Mouse (Mus musculus): ENCODE data around the gene Eomes. TPM values are rescaled to one million over a fixed set of nuclear protein-coding genes. Genes with fewer than 3 reads are reported as not detected.

The Eomes gene
- polyA plus RNA-seq, 1 experiment: 6.0 TPM

DNA sequence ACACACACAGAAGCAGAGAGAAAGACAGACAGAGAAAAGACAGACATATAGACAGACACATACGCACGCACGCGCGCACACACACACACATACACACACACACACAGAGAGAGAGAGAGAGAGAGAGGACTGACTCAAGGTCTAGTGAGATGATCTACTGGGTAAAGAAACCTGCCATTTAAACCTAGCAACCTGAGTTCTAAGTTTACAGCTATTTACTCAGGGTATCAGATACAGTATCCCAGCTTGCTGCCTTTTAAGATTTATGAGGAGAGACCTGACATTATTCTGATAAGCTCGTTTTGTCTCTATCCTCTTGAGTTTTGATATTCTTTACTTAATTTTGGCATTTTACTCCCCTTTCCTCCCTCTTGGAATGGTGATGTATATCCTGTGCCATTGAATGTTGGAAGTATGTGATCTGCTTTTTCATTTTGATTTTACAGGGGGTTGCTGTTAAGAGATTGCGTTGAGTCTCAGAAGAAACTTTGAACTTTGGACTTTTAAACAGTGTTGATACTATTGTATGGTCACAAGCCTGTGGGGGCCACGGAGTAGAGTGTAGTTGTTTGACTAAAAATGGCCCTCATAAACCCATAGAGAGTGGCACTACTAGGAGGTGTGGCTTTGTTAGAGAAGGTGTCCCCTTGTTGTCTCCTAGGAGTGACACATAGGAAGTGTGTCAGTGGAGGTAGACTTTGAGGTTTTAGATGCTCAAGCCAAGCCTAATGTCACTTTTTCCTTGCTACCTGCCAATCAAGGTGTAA, 15.1 kb downstream of the Eomes start:
- Histone ChIP-seq H3K27me3 (ENCODE audit: control insufficient read depth, insufficient read depth, low read length) (peaks cover 2% of the 10 kb centered on the region), H3K27ac (ENCODE audit: insufficient read depth, low read length) (no peak overlapping the region), H3K4me1 (ENCODE audit: control insufficient read depth, insufficient read depth, insufficient read length) (peaks cover 5% of the 10 kb centered on the region), H3K36me3 (ENCODE audit: control insufficient read depth, insufficient read depth, low read length) (no peaks in the 10 kb centered on the region), H3K4me3 (ENCODE audit: extremely low read depth, insufficient read depth, insufficient read length) (no peak overlapping the region)
- WGBS: 87% methylated on average over 8 of the region's 8 CpGs
- DNase-seq (ENCODE audit: low read depth in 1 of 2, low spot score in 2 of 2): no peak
- TF ChIP-seq CTCF (IDR thresholded peaks at IDR 0.05; ENCODE audit: extremely low read depth, insufficient read depth, insufficient read length, insufficient replicate concordance): no peak
- no peak for TF ChIP-seq POLR2A (IDR thresholded peaks at IDR 0.05; ENCODE audit: low read depth, low read length)

DNA sequence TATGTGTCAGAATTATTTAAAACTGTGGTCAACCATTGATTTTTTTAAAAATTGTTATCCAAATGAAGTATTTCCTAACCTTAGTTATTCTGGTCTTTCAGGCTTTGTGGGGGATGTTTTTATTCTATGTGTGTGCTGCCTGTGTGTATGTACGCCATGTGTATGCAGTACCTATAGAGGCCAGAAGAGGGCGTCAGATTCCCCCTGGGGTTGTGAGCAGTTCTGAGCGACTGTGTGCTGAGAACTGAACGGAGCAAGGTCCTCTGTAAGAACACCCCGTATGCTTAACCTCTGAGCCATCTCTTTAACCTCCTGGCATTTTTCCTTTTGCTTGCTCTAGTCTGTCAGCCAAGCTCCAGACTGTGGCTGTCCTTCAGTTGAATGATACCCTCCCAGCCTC, 16.1 kb downstream of the Eomes start:
- H3K36me3 ChIP-seq (ENCODE audit: control insufficient read depth, insufficient read depth, low read length): no peaks in the 10 kb centered on the region
- H3K27ac ChIP-seq (ENCODE audit: insufficient read depth, low read length): no peak overlapping the region
- no peak for DNase-seq (ENCODE audit: low read depth in 1 of 2, low spot score in 2 of 2)
- H3K27me3 ChIP-seq (ENCODE audit: control insufficient read depth, insufficient read depth, low read length): peaks cover 2% of the 10 kb centered on the region
- no peak overlapping the region for H3K4me3 ChIP-seq (ENCODE audit: extremely low read depth, insufficient read depth, insufficient read length)
- TF ChIP-seq POLR2A (IDR thresholded peaks at IDR 0.05; ENCODE audit: low read depth, low read length) (no peak), CTCF (IDR thresholded peaks at IDR 0.05; ENCODE audit: extremely low read depth, insufficient read depth, insufficient read length, insufficient replicate concordance) (no peak)
- H3K4me1 ChIP-seq (ENCODE audit: control insufficient read depth, insufficient read depth, insufficient read length): peaks cover 2% of the 10 kb centered on the region; the same call in 1 of the 2 replicates
- WGBS: 96% methylated on average over 5 of the region's 5 CpGs

DNA sequence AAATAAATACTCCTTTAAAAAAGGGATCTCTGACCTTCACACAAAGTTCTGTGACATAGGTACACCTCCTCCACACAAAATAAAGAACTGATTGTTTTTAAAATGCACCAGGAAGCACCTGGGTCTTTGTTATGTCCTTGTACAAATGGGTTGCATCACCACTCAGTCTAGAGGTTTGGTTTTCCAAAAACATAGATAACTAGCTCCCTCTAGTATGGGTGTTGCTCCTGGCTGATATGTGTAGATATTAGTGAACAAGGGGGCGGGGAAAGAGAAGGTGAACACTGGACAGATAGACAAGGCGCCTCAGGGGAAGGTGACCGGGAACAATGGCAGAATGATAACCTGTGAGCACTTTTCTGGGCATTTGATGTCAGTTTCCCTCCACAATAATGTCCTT, 17.9 kb downstream of the Eomes start:
- no peaks in the 10 kb centered on the region; the same call in 1 of the 2 replicates for H3K27me3 ChIP-seq (ENCODE audit: control insufficient read depth, insufficient read depth, low read length)
- WGBS: 88% methylated on average over 3 of the region's 3 CpGs
- H3K27ac ChIP-seq (ENCODE audit: insufficient read depth, low read length): no peak overlapping the region
- no peaks in the 10 kb centered on the region for H3K4me1 ChIP-seq (ENCODE audit: control insufficient read depth, insufficient read depth, insufficient read length)
- DNase-seq (ENCODE audit: low read depth in 1 of 2, low spot score in 2 of 2): no peak
- H3K4me3 ChIP-seq (ENCODE audit: extremely low read depth, insufficient read depth, insufficient read length): no peak overlapping the region
- TF ChIP-seq CTCF (IDR thresholded peaks at IDR 0.05; ENCODE audit: extremely low read depth, insufficient read depth, insufficient read length, insufficient replicate concordance) (no peak), POLR2A (IDR thresholded peaks at IDR 0.05; ENCODE audit: low read depth, low read length) (no peak)
- H3K36me3 ChIP-seq (ENCODE audit: control insufficient read depth, insufficient read depth, low read length): no peaks in the 10 kb centered on the region

DNA sequence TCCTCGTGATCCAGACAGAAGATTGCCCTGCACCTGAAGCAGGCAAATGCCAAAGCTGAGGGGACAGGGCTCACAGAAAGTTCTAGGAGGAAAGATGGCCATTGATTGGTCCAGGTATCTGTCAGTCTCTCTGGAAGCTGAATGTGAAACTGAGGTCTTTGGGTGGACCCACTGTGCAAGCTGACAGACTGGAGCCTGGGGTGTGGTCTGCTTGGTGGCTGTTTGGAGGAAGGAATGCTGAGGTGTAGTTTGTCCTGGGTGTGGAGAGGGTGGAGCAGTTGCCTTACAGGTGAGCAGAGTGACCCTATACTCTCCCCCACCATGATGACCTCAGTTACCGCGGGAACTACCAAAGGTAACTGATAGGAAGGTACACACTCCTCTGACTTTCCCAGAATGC, 18.9 kb downstream of the Eomes start:
- no peak for DNase-seq (ENCODE audit: low read depth in 1 of 2, low spot score in 2 of 2)
- no peaks in the 10 kb centered on the region for H3K4me1 ChIP-seq (ENCODE audit: control insufficient read depth, insufficient read depth, insufficient read length)
- no peak overlapping the region for H3K27ac ChIP-seq (ENCODE audit: insufficient read depth, low read length)
- WGBS: 88% methylated on average over 3 of the region's 3 CpGs
- no peaks in the 10 kb centered on the region for H3K36me3 ChIP-seq (ENCODE audit: control insufficient read depth, insufficient read depth, low read length)
- TF ChIP-seq CTCF (IDR thresholded peaks at IDR 0.05; ENCODE audit: extremely low read depth, insufficient read depth, insufficient read length, insufficient replicate concordance) (no peak), POLR2A (IDR thresholded peaks at IDR 0.05; ENCODE audit: low read depth, low read length) (no peak)
- H3K4me3 ChIP-seq (ENCODE audit: extremely low read depth, insufficient read depth, insufficient read length): no peak overlapping the region
- no peaks in the 10 kb centered on the region; the same call in 1 of the 2 replicates for H3K27me3 ChIP-seq (ENCODE audit: control insufficient read depth, insufficient read depth, low read length)

DNA sequence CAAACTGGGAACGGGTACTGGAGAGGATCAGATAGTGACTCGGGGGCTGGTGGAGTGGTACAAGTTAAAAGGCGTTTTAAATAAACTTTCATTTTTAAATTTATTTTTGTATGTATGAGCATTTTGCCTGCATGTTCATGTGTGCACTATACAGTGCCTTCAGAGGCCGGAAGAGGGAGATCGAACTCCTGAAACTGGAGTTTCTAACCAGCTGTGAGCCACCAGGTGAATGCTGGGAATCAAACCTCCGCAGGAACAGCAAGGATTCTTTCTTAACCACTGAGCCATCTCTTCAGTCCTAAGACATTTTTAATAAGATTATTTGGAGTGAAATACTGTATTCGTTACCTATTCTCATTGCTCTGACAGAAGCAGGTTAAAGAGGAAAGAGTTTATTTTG, 20.0 kb downstream of the Eomes start:
- no peaks in the 10 kb centered on the region for H3K36me3 ChIP-seq (ENCODE audit: control insufficient read depth, insufficient read depth, low read length)
- H3K4me3 ChIP-seq (ENCODE audit: extremely low read depth, insufficient read depth, insufficient read length): no peak overlapping the region
- TF ChIP-seq CTCF (IDR thresholded peaks at IDR 0.05; ENCODE audit: extremely low read depth, insufficient read depth, insufficient read length, insufficient replicate concordance) (no peak), POLR2A (IDR thresholded peaks at IDR 0.05; ENCODE audit: low read depth, low read length) (no peak)
- no peak overlapping the region for H3K27ac ChIP-seq (ENCODE audit: insufficient read depth, low read length)
- no peak for DNase-seq (ENCODE audit: low read depth in 1 of 2, low spot score in 2 of 2)
- no peaks in the 10 kb centered on the region; the same call in 1 of the 2 replicates for H3K27me3 ChIP-seq (ENCODE audit: control insufficient read depth, insufficient read depth, low read length)
- H3K4me1 ChIP-seq (ENCODE audit: control insufficient read depth, insufficient read depth, insufficient read length): no peaks in the 10 kb centered on the region
- 73% methylated on average over 7 of the region's 7 CpGs for WGBS

DNA sequence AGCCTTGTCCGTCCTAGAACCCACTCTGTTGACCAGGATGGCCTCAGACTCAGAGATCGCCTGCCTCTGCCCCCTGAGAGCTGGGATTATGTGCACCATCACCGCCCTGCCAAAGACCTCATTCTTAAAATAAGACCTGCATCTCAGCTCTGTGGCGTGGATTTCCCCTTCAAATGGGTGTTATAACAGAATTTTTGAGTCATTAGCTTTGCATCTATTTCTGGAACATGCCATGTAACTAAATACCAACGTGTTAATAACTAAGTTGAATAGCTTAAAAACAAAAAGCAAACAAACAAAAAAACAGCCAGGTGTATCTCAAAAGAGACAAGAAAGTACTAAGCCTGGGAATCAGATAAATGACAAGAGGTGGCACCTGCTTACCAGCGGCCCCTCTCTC, 23.0 kb downstream of the Eomes start:
- no peaks in the 10 kb centered on the region; the same call in 1 of the 2 replicates for H3K4me1 ChIP-seq (ENCODE audit: control insufficient read depth, insufficient read depth, insufficient read length)
- DNase-seq (ENCODE audit: low read depth in 1 of 2, low spot score in 2 of 2): no peak
- H3K36me3 ChIP-seq (ENCODE audit: control insufficient read depth, insufficient read depth, low read length): no peaks in the 10 kb centered on the region
- H3K4me3 ChIP-seq (ENCODE audit: extremely low read depth, insufficient read depth, insufficient read length): no peak overlapping the region
- H3K27me3 ChIP-seq (ENCODE audit: control insufficient read depth, insufficient read depth, low read length): no peaks in the 10 kb centered on the region; the same call in 1 of the 2 replicates
- no peak overlapping the region for H3K27ac ChIP-seq (ENCODE audit: insufficient read depth, low read length)
- 84% methylated on average over 6 of the region's 6 CpGs for WGBS
- TF ChIP-seq POLR2A (IDR thresholded peaks at IDR 0.05; ENCODE audit: low read depth, low read length) (no peak), CTCF (IDR thresholded peaks at IDR 0.05; ENCODE audit: extremely low read depth, insufficient read depth, insufficient read length, insufficient replicate concordance) (no peak)

DNA sequence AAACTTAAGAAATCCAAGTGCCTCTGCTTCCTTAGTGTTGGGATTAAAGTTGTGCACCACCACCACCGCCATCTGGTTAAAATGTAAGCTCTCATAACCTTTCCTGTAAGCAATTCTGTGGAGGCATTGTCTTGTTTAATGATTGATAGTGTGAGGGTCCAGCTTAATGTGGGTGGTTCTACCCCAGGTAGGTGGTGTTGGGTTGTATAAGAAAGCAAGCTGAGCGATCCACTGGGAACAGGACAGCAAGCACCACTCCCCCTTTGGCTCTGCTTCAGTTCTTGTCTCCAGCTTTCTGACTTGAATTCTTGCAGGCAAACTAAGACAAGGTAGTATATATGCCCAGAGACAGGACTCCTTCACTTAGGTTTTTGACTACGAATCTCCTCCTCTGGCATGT, 26.6 kb downstream of the Eomes start:
- Histone ChIP-seq H3K27ac (ENCODE audit: insufficient read depth, low read length) (no peak overlapping the region), H3K4me1 (ENCODE audit: control insufficient read depth, insufficient read depth, insufficient read length) (peaks cover 2% of the 10 kb centered on the region; the same call in 1 of the 2 replicates), H3K36me3 (ENCODE audit: control insufficient read depth, insufficient read depth, low read length) (no peaks in the 10 kb centered on the region), H3K27me3 (ENCODE audit: control insufficient read depth, insufficient read depth, low read length) (no peaks in the 10 kb centered on the region), H3K4me3 (ENCODE audit: extremely low read depth, insufficient read depth, insufficient read length) (no peak overlapping the region)
- 83% methylated on average over 3 of the region's 3 CpGs for WGBS
- no peak for DNase-seq (ENCODE audit: low read depth in 1 of 2, low spot score in 2 of 2)
- TF ChIP-seq POLR2A (IDR thresholded peaks at IDR 0.05; ENCODE audit: low read depth, low read length) (no peak), CTCF (IDR thresholded peaks at IDR 0.05; ENCODE audit: extremely low read depth, insufficient read depth, insufficient read length, insufficient replicate concordance) (no peak)

Measured in spleen, adult 2 months (tissue).